Mouse (Mus musculus) megakaryocyte, embryonic 14.5 days (primary cell): Measurements from ENCODE around the gene Epx.

Experiments
- FLI1 ChIP-seq: IDR thresholded peaks from 2 replicates; pipeline ENCODE4 v1.6.1; 2012; ENCODE audit warnings: low read length, inconsistent platforms, mixed read lengths
- GATA1 ChIP-seq: IDR thresholded peaks from 3 replicates; pipeline ENCODE4 v1.6.1; 2012; ENCODE audit warnings: mixed read lengths, low read length, inconsistent platforms, borderline replicate concordance

DNA sequence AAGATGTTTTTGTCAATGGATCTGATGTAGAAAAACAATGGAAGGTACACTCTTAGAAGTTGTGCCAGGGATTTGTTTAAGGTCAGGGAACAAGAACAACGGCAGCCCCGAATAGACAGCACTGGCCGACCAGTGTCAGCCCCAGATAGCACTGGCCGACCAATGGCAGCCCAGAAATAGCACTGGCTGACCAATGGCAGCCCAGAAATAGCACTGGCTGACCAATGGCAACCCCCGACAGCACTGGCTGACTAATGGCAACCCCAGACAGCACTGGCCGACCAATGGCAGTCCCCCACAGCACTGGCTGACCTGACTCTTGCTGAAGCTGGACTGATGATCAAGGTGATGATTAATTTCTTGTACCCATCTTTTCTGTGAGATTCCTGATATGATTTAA is 27.5 kb downstream of the Epx start:
- no peak for TF ChIP-seq GATA1
- TF ChIP-seq FLI1, result no peak
